In the genomic region with DNA sequence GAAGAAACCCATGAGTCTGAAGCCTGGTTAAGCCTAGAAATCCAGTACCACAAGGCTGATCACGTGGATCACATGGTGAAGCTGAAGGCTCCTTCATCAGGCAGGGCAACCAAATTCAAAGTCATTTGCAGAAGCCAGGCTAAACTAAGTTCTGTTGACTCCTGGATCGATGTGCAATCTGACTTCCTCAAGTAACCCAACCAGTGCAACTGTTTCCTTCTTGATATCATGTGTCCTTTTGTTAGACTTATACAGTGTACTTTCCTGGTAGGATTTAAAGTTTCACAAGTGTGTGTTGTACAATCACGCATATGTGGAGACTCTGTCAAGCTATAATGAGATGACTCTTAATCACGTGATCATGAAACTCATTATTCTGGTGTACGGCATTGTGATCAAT, we compare ENCODE assay signal across 13 mouse cellular contexts.
"Had no signal": no experiment of that assay in that cellular context is flagged by ENCODE, and none has a peak within 500 bp of the region (broad histone marks: within the 10 kb centered on the region; RNA-seq: fewer than 3 reads in every experiment).

No protein-coding gene starts in this region.

- DNase-seq: lung, adult 18-20 months; lung, postnatal 10 days; lung, postnatal 4 days; midbrain, embryonic 14.5 days; retina, postnatal 1 day; right cerebral cortex, adult 18-20 months; right cerebral cortex, postnatal 25 days; right cerebral cortex, postnatal 4 days; spleen, adult 18-20 months; thymus, adult 18-20 months; thymus, postnatal 14 days; thymus, postnatal 36 days had no signal

- ATAC-seq: midbrain, embryonic 16.5 days had no signal
